Mouse (Mus musculus): ENCODE measurements at regions not wholly inside any gene's neighbourhood (a gene's known extent, or its start where the extent isn't known, plus 50 kb on each side); places are given as distances from the start of the nearest gene placed in this dataset.

GRCm38 (mm10) chr4:105970056-105970455 is 180.4 kb downstream of the Gm12728 start:
- Histone ChIP-seq H3K4me2 (ENCODE audit: low read length) (no peak overlapping the region), H3K27ac (ENCODE audit: low read depth, low read length) (no peak overlapping the region), H3K27me3 (replicated peaks; ENCODE audit: control insufficient read depth, insufficient read depth, low read length) (no peaks in the 10 kb centered on the region), H3K9me3 (replicated peaks; ENCODE audit: control insufficient read depth, low read length) (no peaks in the 10 kb centered on the region), H3K9ac (ENCODE audit: low read length) (no peak overlapping the region), H3K4me1 (ENCODE audit: control insufficient read depth, insufficient read depth, low read length) (no peaks in the 10 kb centered on the region), H3K36me3 (ENCODE audit: control insufficient read depth, insufficient read depth, low read length) (no peaks in the 10 kb centered on the region), H3K4me3 (ENCODE audit: low read depth, low read length) (no peak overlapping the region)
- DNase-seq (ENCODE audit: low spot score) (no peak), ATAC-seq (no peak)
- WGBS = 62% methylated on average over 3 of the region's 3 CpGs

GRCm38 (mm10) chr4:105972736-105973135 is 183.1 kb downstream of the Gm12728 start:
- ATAC-seq (no peak), DNase-seq (ENCODE audit: low spot score) (no peak)
- 87% methylated on average over 3 of the region's 3 CpGs for whole genome bisulfite sequencing
- no peaks in the 10 kb centered on the region for H3K27me3 ChIP-seq (replicated peaks; ENCODE audit: control insufficient read depth, insufficient read depth, low read length)
- no peak overlapping the region for H3K9ac ChIP-seq (ENCODE audit: low read length)
- H3K27ac ChIP-seq (ENCODE audit: low read depth, low read length) = no peak overlapping the region
- no peaks in the 10 kb centered on the region for H3K4me1 ChIP-seq (ENCODE audit: control insufficient read depth, insufficient read depth, low read length)
- H3K4me2 ChIP-seq (ENCODE audit: low read length) = no peak overlapping the region
- H3K4me3 ChIP-seq (ENCODE audit: low read depth, low read length) = no peak overlapping the region
- H3K36me3 ChIP-seq (ENCODE audit: control insufficient read depth, insufficient read depth, low read length) = no peaks in the 10 kb centered on the region
- H3K9me3 ChIP-seq (replicated peaks; ENCODE audit: control insufficient read depth, low read length) = no peaks in the 10 kb centered on the region

DNA sequence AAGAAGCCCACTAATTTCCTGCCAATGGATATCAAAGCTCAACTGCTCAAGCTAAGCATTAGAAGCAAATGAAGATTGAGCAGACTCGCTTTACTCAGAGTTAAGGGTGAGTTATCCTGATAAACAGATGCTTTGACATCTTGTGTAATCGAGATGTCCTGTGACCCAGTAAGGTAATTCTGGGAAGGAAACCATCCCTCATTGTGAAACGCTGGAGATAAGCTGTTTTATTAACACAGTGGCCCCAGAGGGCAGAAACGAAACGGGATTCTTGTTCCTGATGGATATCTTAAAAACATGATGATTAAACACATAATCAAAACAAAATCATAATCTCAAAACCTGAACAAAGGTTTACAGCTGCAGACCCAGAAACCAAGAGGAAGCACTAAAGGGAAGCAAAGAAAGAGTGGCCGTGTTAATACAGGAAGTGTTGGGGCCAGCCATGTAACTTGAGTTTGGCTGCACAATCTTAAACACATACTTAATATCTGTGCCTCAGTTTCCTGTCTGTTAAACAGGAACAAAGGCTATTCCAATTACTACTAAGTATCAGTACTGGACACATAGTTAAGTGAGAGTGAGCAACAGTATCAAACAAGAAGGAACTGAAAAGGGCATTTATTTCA is 184.2 kb downstream of the Gm12728 start:
- no peak overlapping the region for H3K9ac ChIP-seq (ENCODE audit: low read length)

DNA sequence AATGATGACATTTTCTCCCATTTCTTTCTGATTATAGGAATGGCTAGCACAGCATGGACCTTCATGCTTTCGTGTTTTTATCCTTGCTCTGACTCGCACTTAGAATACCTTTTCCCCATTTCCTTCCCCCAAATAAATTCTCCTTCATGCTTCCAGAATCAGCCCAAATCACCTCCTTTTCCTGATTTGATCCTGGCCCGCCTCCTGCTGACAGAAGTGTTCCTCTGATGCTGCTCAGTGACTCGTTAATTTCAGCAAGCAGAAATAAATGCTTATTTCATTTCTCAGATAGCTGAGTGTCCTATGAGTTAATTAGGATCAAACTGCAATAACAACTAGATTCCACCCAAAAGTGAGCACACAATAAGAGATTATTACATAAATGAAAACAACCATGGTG is 185.3 kb downstream of the Gm12728 start:
- 50% methylated on average over 4 of the region's 4 CpGs for WGBS
- Histone ChIP-seq H3K27me3 (replicated peaks; ENCODE audit: control insufficient read depth, insufficient read depth, low read length) (no peaks in the 10 kb centered on the region), H3K27ac (ENCODE audit: low read depth, low read length) (no peak overlapping the region), H3K4me1 (ENCODE audit: control insufficient read depth, insufficient read depth, low read length) (no peaks in the 10 kb centered on the region), H3K4me3 (ENCODE audit: low read depth, low read length) (no peak overlapping the region), H3K9ac (ENCODE audit: low read length) (no peak overlapping the region), H3K36me3 (ENCODE audit: control insufficient read depth, insufficient read depth, low read length) (no peaks in the 10 kb centered on the region), H3K4me2 (ENCODE audit: low read length) (no peak overlapping the region), H3K9me3 (replicated peaks; ENCODE audit: control insufficient read depth, low read length) (no peaks in the 10 kb centered on the region)
- DNase-seq (ENCODE audit: low spot score) = no peak
- no peak for ATAC-seq

More for the DNA sequence above, 184.2 kb downstream of the Gm12728 start:
- H3K4me3 ChIP-seq (ENCODE audit: low read depth, low read length) = no peak overlapping the region
- no peaks in the 10 kb centered on the region for H3K9me3 ChIP-seq (replicated peaks; ENCODE audit: control insufficient read depth, low read length)
- no peaks in the 10 kb centered on the region for H3K36me3 ChIP-seq (ENCODE audit: control insufficient read depth, insufficient read depth, low read length)
- H3K4me2 ChIP-seq (ENCODE audit: low read length) = no peak overlapping the region
- DNase-seq (ENCODE audit: low spot score) (no peak), ATAC-seq (no peak)
- WGBS = 87% methylated on average over 6 of the region's 6 CpGs
- no peaks in the 10 kb centered on the region for H3K27me3 ChIP-seq (replicated peaks; ENCODE audit: control insufficient read depth, insufficient read depth, low read length)
- no peaks in the 10 kb centered on the region for H3K4me1 ChIP-seq (ENCODE audit: control insufficient read depth, insufficient read depth, low read length)
- H3K27ac ChIP-seq (ENCODE audit: low read depth, low read length) = no peak overlapping the region

GRCm38 (mm10) chr4:105979048-105979447 is 189.4 kb downstream of the Gm12728 start:
- Histone ChIP-seq H3K4me3 (ENCODE audit: low read depth, low read length) (no peak overlapping the region), H3K9me3 (replicated peaks; ENCODE audit: control insufficient read depth, low read length) (no peaks in the 10 kb centered on the region), H3K27ac (ENCODE audit: low read depth, low read length) (no peak overlapping the region), H3K36me3 (ENCODE audit: control insufficient read depth, insufficient read depth, low read length) (no peaks in the 10 kb centered on the region), H3K27me3 (replicated peaks; ENCODE audit: control insufficient read depth, insufficient read depth, low read length) (no peaks in the 10 kb centered on the region), H3K9ac (ENCODE audit: low read length) (no peak overlapping the region), H3K4me1 (ENCODE audit: control insufficient read depth, insufficient read depth, low read length) (no peaks in the 10 kb centered on the region), H3K4me2 (ENCODE audit: low read length) (no peak overlapping the region)
- 89% methylated on average over 5 of the region's 5 CpGs for WGBS
- DNase-seq (ENCODE audit: low spot score) = no peak
- no peak for ATAC-seq

- Histone ChIP-seq H3K4me2 (ENCODE audit: low read length) (no peak overlapping the region), H3K27me3 (replicated peaks; ENCODE audit: control insufficient read depth, insufficient read depth, low read length) (no peaks in the 10 kb centered on the region), H3K4me3 (ENCODE audit: low read depth, low read length) (no peak overlapping the region), H3K27ac (ENCODE audit: low read depth, low read length) (no peak overlapping the region), H3K36me3 (ENCODE audit: control insufficient read depth, insufficient read depth, low read length) (no peaks in the 10 kb centered on the region), H3K4me1 (ENCODE audit: control insufficient read depth, insufficient read depth, low read length) (no peaks in the 10 kb centered on the region), H3K9me3 (replicated peaks; ENCODE audit: control insufficient read depth, low read length) (no peaks in the 10 kb centered on the region), H3K9ac (ENCODE audit: low read length) (no peak overlapping the region)
- no peak for ATAC-seq
- no peak for DNase-seq (ENCODE audit: low spot score)
- WGBS = 67% methylated on average over 1 of the region's 1 CpGs
Measured at GRCm38 (mm10) chr4:105983018-105983417, 193.3 kb downstream of the Gm12728 start.

- H3K4me1 ChIP-seq (ENCODE audit: control insufficient read depth, insufficient read depth, low read length) = no peaks in the 10 kb centered on the region
- no peak overlapping the region for H3K9ac ChIP-seq (ENCODE audit: low read length)
- 92% methylated on average over 5 of the region's 5 CpGs for WGBS
- no peak for DNase-seq (ENCODE audit: low spot score)
- H3K9me3 ChIP-seq (replicated peaks; ENCODE audit: control insufficient read depth, low read length) = no peaks in the 10 kb centered on the region
- H3K27ac ChIP-seq (ENCODE audit: low read depth, low read length) = no peak overlapping the region
- H3K4me2 ChIP-seq (ENCODE audit: low read length) = no peak overlapping the region
- no peak overlapping the region for H3K4me3 ChIP-seq (ENCODE audit: low read depth, low read length)
- no peak for ATAC-seq
- H3K36me3 ChIP-seq (ENCODE audit: control insufficient read depth, insufficient read depth, low read length) = no peaks in the 10 kb centered on the region
- no peaks in the 10 kb centered on the region for H3K27me3 ChIP-seq (replicated peaks; ENCODE audit: control insufficient read depth, insufficient read depth, low read length)
Measured at GRCm38 (mm10) chr4:105987963-105988602, 198.4 kb downstream of the Gm12728 start.

DNA sequence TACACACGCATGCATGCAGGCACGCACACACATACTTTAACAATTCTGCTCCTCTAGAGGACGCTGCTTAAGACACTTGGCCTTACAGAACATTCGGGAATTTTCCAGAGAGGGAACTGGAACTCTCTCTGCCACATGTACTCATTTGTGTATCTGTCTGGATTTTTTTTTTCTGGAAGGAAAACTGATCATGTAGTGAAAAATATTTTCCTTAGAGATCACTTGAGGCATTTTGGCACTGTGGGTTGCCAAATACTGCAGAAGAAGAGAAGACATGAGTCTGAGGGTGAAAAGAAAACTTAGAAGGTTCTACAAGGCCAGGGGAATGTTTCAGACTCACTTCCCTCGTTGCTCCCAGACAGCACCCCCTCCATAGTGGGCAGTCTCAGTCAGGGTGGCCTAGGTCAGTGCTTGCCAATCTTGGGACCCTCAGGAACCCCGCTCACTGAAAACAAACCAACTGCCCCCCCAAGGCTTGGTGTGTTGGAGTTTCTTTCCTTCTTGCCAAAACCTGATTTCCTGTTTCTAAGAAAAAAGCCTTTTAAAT is 203.0 kb downstream of the Gm12728 start:
- no peaks in the 10 kb centered on the region for H3K27me3 ChIP-seq (replicated peaks; ENCODE audit: control insufficient read depth, insufficient read depth, low read length)
- DNase-seq (ENCODE audit: low spot score) (no peak), ATAC-seq (no peak)
- H3K9ac ChIP-seq (ENCODE audit: low read length) = no peak overlapping the region
- no peaks in the 10 kb centered on the region for H3K36me3 ChIP-seq (ENCODE audit: control insufficient read depth, insufficient read depth, low read length)
- 80% methylated on average over 6 of the region's 6 CpGs for WGBS
- no peak overlapping the region for H3K27ac ChIP-seq (ENCODE audit: low read depth, low read length)
- H3K9me3 ChIP-seq (replicated peaks; ENCODE audit: control insufficient read depth, low read length) = no peaks in the 10 kb centered on the region
- no peak overlapping the region for H3K4me3 ChIP-seq (ENCODE audit: low read depth, low read length)
- peaks cover 3% of the 10 kb centered on the region; the same call in 1 of the 2 replicates for H3K4me1 ChIP-seq (ENCODE audit: control insufficient read depth, insufficient read depth, low read length)
- no peak overlapping the region for H3K4me2 ChIP-seq (ENCODE audit: low read length)

GRCm38 (mm10) chr4:105994390-105994798 is 204.7 kb downstream of the Gm12728 start:
- H3K4me3 ChIP-seq (ENCODE audit: low read depth, low read length) = no peak overlapping the region
- ATAC-seq (no peak), DNase-seq (ENCODE audit: low spot score) (no peak)
- no peaks in the 10 kb centered on the region for H3K27me3 ChIP-seq (replicated peaks; ENCODE audit: control insufficient read depth, insufficient read depth, low read length)
- H3K27ac ChIP-seq (ENCODE audit: low read depth, low read length) = no peak overlapping the region
- H3K4me1 ChIP-seq (ENCODE audit: control insufficient read depth, insufficient read depth, low read length) = peaks cover 3% of the 10 kb centered on the region; the same call in 1 of the 2 replicates
- H3K9ac ChIP-seq (ENCODE audit: low read length) = no peak overlapping the region
- 75% methylated on average over 14 of the region's 14 CpGs for WGBS
- H3K9me3 ChIP-seq (replicated peaks; ENCODE audit: control insufficient read depth, low read length) = no peaks in the 10 kb centered on the region
- H3K36me3 ChIP-seq (ENCODE audit: control insufficient read depth, insufficient read depth, low read length) = no peaks in the 10 kb centered on the region
- no peak overlapping the region for H3K4me2 ChIP-seq (ENCODE audit: low read length)

Measured in forebrain, embryonic 14.5 days (tissue).